Mouse (Mus musculus) heart, adult 9 months (tissue): ENCODE data around the gene Inpp5a.

Experiments
- DNase-seq, 2 experiments: peaks; one replicate each; pipeline ENCODE4 v3.0.0; 2022; ENCODE audit warnings: low spot score in 2 of 2

Inpp5a gene

DNA sequence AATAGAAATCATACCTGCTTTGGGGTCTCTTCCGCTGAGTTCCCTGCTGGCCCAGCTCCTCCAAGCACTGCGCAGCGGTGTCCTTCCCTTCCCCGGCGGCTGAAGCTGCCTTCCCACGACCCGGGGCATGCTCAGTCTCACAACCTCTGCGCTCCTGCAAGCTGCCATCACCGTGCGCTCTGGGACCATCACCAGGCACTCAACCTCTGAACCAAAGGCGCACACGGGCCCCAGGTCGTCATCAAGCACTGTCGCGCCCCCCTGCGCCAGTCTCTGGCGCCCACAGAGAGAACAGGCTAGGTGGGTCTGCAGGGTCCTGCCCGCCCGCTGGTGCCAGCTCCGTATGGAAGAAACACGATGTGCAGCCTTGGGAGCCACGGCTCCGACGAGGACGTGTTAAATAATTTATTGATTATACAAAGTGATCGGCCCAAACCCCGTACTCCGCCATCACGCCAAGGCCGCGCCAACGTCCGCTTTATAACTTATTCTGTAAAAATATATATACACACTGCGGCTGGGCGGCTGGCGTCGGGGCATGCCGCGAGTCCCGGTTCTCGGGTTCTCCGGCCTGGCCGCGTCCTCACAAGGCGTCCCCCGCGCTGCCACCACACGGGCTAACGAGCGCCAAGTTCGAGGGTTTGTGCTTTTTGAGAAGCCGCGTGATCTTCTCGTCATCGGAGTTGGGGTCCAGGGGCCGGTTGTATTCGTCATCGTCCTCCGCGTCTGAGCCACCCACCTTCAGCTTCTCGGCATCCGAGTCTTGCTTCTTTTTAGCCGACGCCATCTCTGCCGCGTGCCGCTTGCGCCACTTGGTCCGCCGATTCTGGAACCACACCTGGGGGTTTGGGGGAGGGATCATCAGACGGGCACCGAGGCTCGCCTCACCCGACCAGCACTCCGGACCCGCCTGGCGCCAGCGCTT, 192.2 kb downstream of the Inpp5a start:
- no peak for DNase-seq

DNA sequence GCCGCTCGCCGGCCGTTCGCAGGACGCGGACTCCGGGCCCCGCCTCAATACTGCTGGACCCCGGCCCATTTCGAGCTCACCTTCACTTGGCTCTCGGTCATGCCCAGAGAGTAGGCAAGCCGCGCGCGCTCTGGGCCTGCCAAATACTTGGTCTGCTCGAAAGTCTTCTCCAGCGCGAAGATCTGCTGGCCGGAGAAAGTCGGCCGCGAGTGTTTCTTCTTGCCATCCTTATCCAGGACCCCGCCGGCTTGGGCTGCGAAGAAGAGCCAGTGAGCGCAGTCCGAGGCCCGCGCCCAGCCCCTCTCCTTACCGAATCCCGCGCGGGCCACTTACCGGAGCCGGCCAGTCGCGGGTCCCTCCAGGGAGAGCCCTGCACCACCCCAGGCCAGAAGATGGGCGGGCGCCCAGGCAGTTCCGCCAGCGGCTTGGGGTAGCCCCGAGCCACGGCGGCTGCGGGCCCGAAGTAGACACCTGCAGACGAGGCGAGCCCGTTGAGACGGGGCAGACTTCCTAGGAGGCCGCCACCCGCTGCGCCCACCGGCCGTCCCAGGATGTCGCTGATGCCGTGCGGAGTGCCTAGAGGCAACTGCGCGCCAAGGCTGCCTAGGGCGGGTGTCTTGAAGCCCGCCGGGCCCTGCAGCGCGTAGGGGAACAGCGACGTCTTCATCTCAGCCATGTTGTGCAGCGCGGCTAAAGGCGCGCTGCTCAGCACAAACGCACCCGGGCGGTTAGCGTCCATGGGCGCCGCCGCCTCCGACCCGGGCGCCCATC, 193.1 kb downstream of the Inpp5a start:
- no peak for DNase-seq

DNA sequence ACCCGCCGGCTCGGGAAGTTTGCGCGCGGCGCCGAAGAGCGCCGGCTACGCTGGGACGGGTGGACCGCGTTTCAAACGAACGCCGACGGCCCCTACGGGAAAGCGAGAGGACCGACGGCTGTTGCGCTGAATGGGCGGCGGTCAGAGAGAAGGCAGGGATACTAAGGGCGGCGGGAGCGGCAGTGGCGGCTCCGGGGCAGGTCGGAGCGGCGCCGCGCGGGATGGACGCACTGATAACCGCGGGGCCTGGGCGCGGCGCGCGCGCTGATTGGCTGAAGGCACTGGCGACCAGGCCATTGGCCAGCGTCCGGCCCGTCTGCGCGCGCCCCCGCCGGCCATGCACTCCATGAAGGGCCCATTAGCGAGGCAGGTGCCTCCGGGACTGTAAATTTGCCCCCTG, 193.7 kb downstream of the Inpp5a start, which contains the start of gene Nkx6-2:
Nkx6-2 (minus strand) TSS at position 203 of the 400 bp plus-strand sequence.
- peak; percentile 29 to 30 for DNase-seq

DNA sequence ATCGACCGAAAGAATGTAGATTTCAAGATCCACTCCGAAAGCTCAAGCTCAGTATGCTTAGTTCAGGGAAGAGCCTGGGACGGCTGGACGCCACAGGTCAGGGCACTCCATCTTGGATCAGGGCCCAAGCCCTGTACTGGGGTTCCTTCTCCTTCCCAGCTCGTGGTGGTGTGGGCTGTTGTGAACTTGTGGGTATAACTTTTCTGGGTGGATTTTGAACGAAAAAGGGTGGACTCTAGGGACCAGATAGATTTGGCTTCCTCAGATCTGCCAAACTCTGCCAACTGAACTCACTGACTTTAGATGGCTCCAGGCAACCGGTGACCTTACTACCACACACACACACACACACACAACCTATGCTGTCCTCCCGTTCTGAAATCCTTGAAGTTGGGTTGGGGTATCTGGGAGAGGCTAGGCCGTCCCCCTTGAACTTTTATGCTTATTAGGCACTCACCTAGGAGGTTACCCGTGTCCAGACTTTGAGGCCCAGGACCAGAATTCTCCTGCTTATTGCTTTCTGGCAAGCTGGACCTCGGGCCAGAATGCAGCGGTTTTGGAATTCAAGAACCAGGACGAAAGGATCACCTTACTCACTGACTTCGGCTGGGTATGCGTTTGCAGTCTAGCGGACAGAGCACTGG, 194.3 kb downstream of the Inpp5a start:
- no peak for DNase-seq

DNA sequence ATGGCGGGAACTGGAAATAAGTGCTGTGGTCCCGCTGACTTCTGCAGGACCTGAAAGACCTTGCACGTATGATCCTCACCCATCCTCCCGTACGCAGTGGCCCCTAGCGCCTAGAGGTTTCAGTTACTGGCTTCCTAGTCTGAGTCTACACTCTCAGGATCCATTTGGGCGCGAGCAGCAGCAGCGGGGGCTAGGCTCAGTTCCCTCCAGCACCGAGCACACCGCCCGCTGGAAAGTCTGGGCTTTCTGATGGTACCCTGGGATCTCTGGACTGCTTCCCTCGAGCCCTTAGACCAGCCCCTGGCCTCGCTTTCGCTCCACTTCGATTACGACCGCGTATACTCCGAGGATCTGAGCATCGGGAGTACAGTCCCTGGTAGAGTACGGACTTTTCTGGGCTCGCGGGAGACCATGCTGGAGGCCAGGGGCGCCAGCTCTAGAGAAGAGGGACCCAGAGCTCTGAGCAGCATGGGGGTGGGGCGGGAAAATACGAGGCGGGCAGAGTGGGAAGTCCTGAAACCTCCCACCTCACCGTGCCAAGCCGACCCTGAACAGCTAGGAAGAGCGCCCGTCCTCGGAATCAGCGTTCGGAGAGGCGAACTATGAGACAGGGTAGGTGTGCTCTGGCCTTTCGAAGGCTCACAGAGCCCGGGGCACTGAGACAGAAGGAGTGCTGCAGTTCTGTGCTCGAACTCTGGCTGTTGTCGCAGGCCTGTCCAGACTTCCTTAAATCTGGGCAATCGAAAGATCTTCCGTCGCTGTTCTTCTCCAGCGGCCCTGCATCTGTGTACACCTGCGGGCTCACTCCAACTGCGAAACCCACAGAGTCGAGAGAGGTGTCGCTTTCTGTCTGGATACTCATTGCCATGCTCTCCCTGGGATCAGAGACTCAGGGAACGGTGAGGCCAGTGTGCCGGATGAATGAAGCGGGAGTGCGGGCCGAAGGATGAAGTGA, 195.6 kb downstream of the Inpp5a start:
- DNase-seq, result peak in 1 of 2 experiments; percentile 7

DNA sequence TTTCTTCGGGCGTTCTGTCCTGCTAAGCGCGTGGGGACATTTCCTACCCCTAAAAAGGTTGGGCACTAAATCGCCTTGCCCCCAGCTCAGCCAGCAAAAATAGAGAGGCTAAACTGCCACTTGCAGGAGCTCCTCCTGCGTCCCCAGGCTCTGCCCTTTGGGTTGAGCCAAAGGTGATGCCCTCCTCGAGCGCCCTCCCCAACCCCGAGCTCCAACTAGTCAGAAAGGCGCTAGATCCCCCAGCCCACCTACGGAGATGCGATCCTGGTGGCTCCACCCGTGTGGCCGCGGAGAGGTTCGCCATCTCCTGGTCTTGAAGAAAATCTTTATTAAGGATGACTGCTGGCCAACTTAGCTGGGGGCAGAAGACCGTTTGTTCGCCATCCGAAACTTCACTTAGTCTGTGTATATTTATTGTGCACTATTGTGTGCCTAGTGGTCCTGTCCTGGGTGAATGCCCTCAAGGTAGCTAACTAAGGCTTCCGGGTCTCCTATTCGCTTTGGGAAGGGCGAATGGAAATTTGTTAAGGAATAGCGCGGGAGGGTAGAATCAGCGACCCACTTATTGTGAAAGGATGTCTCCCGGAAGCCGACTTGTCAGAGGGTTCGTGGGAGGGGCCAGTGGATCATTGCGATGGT, 196.4 kb downstream of the Inpp5a start:
- no peak for DNase-seq

DNA sequence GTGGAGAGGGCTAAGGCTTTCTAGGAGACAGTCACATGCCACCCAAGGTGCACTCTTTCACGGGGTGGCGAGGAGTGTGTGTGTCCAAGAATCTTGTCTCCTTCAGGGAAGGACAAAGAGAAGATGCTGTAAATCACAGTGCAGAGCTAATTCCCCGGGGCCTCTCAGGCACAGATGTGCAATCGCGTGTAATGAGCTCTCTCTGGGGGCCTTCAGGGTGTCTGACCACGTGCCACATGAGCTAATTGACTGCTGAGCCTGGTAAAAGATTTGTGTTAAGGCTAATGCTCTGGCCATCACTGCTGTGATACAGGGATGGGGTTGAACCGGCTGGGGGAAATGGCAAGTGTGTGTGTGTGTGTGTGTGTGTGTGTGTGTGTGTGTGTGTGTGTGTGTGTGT, 199.0 kb downstream of the Inpp5a start:
- DNase-seq, result no peak

DNA sequence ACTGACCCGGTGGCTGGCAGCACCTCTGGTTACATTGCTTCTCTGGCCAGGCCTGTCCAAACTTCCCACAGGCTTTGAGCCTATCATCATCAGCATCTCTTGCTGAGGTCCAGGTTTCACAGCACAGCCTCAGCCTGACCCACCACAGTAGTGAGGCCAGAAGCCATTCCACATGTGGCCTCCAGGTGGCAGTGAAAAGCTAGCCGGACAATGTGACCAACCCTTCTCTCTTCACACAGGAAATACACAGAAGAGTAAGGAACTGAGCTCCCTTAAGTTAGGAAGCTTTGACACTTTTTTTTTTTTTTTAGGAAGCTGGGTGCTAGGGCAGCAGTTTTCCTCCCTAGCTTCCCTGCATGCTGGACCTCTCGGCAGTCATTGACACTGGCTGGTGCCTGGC, 201.4 kb downstream of the Inpp5a start:
- no peak for DNase-seq

DNA sequence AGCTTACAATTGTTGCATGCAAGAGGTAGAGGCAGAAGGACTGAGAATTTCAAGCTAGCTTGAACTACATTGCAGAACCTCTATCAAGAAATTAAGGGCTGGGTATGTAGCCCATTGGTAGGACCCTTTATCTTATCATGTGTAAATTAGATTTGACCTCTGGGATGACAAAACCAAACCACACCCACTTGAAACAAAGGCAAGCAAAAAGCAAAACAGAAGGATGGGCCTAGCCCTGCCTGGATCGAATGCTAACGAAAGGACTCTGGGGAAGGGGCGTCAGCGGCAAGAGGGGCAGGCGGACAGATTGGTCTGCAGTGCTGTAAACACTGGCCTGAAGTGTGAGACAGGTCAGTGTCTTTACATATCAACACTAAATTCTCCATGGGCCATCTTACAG, 202.4 kb downstream of the Inpp5a start:
- no peak for DNase-seq

DNA sequence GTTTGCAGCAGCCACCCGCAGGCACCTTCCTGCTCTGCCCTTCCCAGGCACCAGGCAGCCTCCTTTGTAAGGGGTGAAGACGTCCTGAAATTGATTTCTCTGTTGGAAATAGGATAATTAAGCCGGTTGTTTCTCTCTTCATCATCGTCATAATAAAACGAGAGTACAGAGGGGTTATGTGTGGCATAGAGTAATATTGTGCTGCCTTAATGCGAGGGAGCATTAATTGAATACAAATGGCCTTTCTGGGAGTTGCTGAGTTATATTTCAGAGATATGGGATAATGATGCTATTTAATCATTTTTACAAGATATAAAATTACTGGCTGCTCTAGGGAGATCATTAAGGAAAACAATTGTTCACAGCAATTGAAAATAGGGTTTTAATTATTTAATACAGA, 206.4 kb downstream of the Inpp5a start:
- DNase-seq, result no peak

DNA sequence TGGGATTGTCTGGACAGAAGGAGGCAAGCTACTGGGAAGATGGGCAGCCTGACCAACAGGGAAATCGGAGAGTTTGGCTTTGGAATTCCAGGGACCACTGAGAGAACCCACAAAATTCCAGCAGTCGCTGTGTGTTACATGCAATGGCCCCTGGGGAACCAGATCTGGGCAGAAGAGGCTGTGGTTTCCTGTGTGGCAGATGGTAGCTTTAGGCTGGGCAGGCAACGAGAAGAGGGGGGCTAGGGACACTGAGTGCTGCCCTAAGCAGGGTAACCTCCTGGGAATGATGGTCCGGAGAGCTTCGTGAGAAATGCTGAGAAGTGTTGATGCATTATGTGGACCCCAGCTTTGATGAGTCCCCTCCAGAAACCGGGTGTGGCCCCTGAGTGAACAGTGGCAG, 207.0 kb downstream of the Inpp5a start:
- no peak for DNase-seq

DNA sequence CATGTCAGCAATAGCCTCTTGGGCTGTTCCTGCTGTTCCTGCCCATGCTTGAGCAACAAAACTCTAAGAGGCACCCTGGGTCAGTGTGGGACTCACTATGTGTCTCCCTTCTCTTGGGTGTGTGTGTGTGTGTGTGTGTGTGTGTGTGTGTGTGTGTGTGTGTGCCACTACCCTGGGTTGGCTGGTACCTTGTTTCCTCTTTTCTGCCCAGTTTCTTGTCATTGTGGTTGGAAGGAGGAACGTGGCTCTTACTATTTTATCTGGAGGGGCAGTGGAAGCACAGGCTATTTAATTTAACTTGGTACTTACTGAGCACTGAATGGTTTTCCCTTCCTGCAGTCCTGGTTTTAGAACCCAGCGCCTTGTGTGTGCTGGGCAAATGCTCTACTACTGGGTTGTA, 221.4 kb downstream of the Inpp5a start:
- no peak for DNase-seq

DNA sequence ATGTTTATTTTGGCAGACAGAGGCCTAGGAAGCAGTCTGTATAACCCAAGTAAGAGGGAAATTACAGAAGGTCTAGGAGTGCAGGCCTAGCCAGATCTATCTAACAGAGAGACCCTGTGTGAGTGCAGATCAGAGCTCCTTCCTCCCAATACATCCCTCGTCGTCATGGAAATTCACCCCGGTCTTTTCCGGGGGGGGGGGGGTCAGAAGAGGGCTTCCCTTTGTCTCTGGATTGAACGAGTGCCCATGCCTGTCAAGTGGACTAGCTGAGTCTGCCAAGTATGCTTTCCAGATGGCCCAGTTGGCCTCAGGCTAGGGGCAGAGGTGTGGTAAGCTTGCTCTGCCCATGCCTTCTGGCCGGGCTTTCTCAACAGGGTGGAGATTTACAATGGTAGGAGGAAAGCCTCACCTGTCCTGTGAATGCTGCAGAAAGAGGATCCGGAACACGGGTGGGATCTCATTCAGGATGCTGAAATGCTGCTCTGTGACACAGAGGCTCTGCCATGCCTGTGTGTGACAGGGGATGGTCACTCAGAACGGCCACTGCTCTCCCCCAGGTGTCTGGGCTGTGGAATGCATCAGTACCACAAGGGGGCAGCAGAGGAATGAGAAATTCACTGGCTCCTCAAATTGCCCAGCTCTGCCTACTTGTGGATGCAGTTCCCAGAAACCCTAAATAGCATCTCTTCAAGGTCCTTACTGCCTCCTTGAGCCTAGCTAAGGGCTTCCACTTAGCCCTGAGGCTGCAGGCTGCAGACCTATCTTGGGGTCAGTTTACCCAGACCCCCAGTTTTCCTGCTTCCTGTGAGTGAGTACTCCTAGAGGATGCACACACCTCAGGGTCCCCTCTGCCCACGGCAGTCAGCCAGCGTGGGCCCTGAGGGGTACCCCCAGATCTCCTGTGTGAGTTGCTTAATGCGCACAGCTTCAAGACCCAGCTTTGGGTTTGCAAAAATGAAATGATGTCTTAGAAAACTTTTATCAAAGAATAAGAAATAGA, 227.2 kb downstream of the Inpp5a start:
- DNase-seq, result peak; percentile 12 to 26

DNA sequence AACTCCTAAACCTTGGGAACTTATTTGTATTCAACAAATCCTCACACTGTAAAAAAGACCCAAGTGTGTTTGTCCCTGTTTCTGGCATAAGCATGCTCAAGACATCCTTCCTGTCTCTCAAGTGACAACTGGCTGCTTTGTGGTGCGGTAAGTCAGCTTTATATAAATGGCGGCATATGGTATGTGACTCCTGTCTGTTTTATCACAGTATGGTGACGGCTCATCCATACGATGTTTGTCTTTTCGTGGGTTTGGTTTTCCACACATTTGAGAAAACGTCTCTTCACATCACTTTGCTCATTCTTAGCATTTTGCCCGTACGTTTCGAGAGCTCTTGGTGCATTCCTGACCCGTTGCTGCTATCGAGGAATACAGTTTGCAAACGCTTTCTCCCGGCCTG, 233.7 kb downstream of the Inpp5a start:
- DNase-seq, result no peak

DNA sequence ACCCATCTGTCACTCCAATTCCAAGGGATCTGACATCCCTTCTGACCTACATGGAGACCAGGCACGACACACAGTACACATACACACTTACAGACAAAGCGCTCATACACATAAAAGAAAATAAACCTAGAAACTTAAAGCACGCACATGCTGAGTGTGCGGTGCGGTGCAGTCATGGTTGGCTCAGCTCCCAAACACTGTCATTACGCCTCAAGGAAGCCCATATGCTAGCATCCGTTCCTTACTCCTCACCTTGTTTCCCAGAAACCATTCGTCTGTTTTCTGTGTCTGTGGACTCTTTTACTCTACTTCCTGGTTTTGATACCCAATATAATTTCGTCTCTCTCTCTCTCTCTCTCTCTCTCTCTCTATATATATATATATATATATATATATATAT, 236.2 kb downstream of the Inpp5a start:
- no peak for DNase-seq
